Mouse (Mus musculus) ES-CJ7 (cell line): ENCODE measurements around the gene Capn9.

Experiments used
- DNase-seq: peaks from one replicate; pipeline ENCODE4 v3.0.0; 2011; ENCODE audit warnings: low read depth, low spot score

Capn9 gene

GRCm38 (mm10) chr8:124571732-124572429, 4.0 kb upstream of the Capn9 start:
- DNase-seq: no peak

GRCm38 (mm10) chr8:124572430-124572775, 3.5 kb upstream of the Capn9 start:
- DNase-seq: no peak

GRCm38 (mm10) chr8:124573552-124574340, 2.2 kb upstream of the Capn9 start:
- DNase-seq: peak; percentile 94

- DNase-seq: no peak
Observed at GRCm38 (mm10) chr8:124576751-124577150, 840 bp downstream of the Capn9 start.

GRCm38 (mm10) chr8:124585718-124586425, 10.0 kb downstream of the Capn9 start:
- DNase-seq: no peak

- DNase-seq: no peak
Observed at GRCm38 (mm10) chr8:124586556-124586955, 10.6 kb downstream of the Capn9 start.

- DNase-seq: no peak
Observed at GRCm38 (mm10) chr8:124589393-124589792, 13.5 kb downstream of the Capn9 start.

- no peak for DNase-seq
Observed at GRCm38 (mm10) chr8:124604066-124604465, 28.2 kb downstream of the Capn9 start.

GRCm38 (mm10) chr8:124608239-124608971, 32.5 kb downstream of the Capn9 start:
- peak; percentile 53 for DNase-seq

- no peak for DNase-seq
Observed at GRCm38 (mm10) chr8:124608972-124609353, 33.1 kb downstream of the Capn9 start.

GRCm38 (mm10) chr8:124614325-124614724, 38.4 kb downstream of the Capn9 start:
- DNase-seq: no peak

- DNase-seq: peak; percentile 77
Observed at GRCm38 (mm10) chr8:124617266-124617869, 41.5 kb downstream of the Capn9 start.

- no peak for DNase-seq
Observed at GRCm38 (mm10) chr8:124618252-124618651, 42.3 kb downstream of the Capn9 start.

GRCm38 (mm10) chr8:124621255-124621654, 45.3 kb downstream of the Capn9 start:
- no peak for DNase-seq

- DNase-seq: no peak
Observed at GRCm38 (mm10) chr8:124626251-124626650, 50.3 kb downstream of the Capn9 start.

GRCm38 (mm10) chr8:124630489-124630888, 54.6 kb downstream of the Capn9 start:
- no peak for DNase-seq

GRCm38 (mm10) chr8:124630891-124631290, 55.0 kb downstream of the Capn9 start:
- no peak for DNase-seq

- no peak for DNase-seq
Observed at GRCm38 (mm10) chr8:124631966-124632365, 56.1 kb downstream of the Capn9 start.

GRCm38 (mm10) chr8:124633001-124633703, 57.2 kb downstream of the Capn9 start:
- no peak for DNase-seq

- no peak for DNase-seq
Observed at GRCm38 (mm10) chr8:124634411-124635246, 58.7 kb downstream of the Capn9 start.
